ENCODE assay signal across 8 mouse cellular contexts in the genomic region with DNA sequence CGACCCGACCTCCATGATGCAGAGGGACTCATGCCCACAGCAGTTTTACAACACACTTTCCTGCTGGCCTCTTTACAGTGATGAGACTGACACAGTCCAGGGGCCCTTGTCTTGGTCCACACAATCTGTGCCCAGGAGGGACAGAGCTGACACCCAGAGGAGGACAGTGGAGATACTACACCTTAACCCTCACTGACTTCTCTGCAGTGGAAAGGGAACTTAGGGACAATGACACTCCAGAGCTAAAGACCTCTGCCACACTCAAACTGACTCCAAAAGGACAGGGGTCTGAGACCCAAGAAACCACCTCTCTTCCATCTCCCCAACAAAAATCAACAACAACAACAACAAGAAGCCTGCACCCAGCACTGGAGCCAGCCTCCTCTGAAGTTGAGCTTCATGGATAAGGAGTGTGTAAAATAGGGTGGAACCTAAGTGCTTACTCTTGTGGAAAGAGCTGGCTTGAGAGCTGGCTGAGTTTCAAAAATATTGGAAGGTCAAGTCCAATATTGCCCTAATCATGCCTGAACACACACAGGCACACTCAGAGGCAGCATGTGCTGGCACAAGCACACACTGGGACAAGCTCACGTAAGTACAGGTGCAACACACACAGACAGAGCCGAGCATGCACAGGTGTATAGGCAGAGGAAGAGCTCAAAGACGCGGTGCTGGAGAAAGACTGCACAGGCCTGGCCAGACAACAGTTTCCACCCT. TPM values are rescaled to one million over a fixed set of nuclear protein-coding genes. Genes with fewer than 3 reads are reported as not detected.
A peak's percentile ranks its signal among the peaks of the same experiment; 100 is the strongest.
DNase-seq lines count a peak whose midpoint lies in the region; ATAC-seq lines count a peak whose summit lies in the region.

No protein-coding gene starts in this region.

- H3K4me2 ChIP-seq in hindbrain, embryonic 11.5 days (replicated peaks; ENCODE audit: low read depth, low read length), result no peak overlapping the region
- no peak overlapping the region for H3K4me2 ChIP-seq in embryonic facial prominence, embryonic 14.5 days (ENCODE audit: low read depth, low read length)
- peak overlapping the region; percentile 22 for H3K4me2 ChIP-seq in intestine, embryonic 14.5 days (ENCODE audit: low read length)

- H3K4me3 ChIP-seq in hindbrain, embryonic 10.5 days, result peak overlapping the region; percentile 77
- no peak overlapping the region for H3K4me3 ChIP-seq in hindbrain, embryonic 11.5 days (ENCODE audit: low read depth, low read length)
- H3K4me3 ChIP-seq in embryonic facial prominence, embryonic 14.5 days (ENCODE audit: low read depth, low read length), result no peak overlapping the region
- no peak overlapping the region for H3K4me3 ChIP-seq in intestine, embryonic 14.5 days (ENCODE audit: low read depth, low read length)

- no peaks in the 10 kb centered on the region for H3K9me3 ChIP-seq in hindbrain, embryonic 10.5 days
- no peaks in the 10 kb centered on the region for H3K9me3 ChIP-seq in hindbrain, embryonic 11.5 days (ENCODE audit: control insufficient read depth, low read length)
- no peaks in the 10 kb centered on the region for H3K9me3 ChIP-seq in embryonic facial prominence, embryonic 14.5 days (ENCODE audit: control insufficient read depth, low read length)
- no peaks in the 10 kb centered on the region for H3K9me3 ChIP-seq in intestine, embryonic 14.5 days (ENCODE audit: control insufficient read depth, low read length)

- H3K4me1 ChIP-seq in hindbrain, embryonic 10.5 days (replicated peaks), result peaks cover 100% of the 10 kb centered on the region
- peaks cover 55% of the 10 kb centered on the region for H3K4me1 ChIP-seq in hindbrain, embryonic 11.5 days (replicated peaks; ENCODE audit: control insufficient read depth, insufficient read depth, low read length)
- peaks cover 58% of the 10 kb centered on the region for H3K4me1 ChIP-seq in embryonic facial prominence, embryonic 14.5 days (ENCODE audit: control insufficient read depth, insufficient read depth, low read length)
- H3K4me1 ChIP-seq in intestine, embryonic 14.5 days (replicated peaks; ENCODE audit: control insufficient read depth, insufficient read depth, low read length), result peaks cover 74% of the 10 kb centered on the region

- no peaks in the 10 kb centered on the region for H3K27me3 ChIP-seq in hindbrain, embryonic 10.5 days (ENCODE audit: insufficient read depth, poor library complexity, severe bottlenecking)
- no peaks in the 10 kb centered on the region for H3K27me3 ChIP-seq in hindbrain, embryonic 11.5 days (ENCODE audit: control insufficient read depth, insufficient read depth, low read length)
- H3K27me3 ChIP-seq in embryonic facial prominence, embryonic 14.5 days (replicated peaks; ENCODE audit: control insufficient read depth, insufficient read depth, low read length), result no peaks in the 10 kb centered on the region
- no peaks in the 10 kb centered on the region for H3K27me3 ChIP-seq in intestine, embryonic 14.5 days (replicated peaks; ENCODE audit: control insufficient read depth, insufficient read depth, low read length)

- H3K9ac ChIP-seq in hindbrain, embryonic 11.5 days (ENCODE audit: low read depth, low read length), result no peak overlapping the region
- 0 out of 2 replicates have a peak overlapping the region, but pooled peaks have one; percentile 21 for H3K9ac ChIP-seq in embryonic facial prominence, embryonic 14.5 days (ENCODE audit: low read depth, low read length)
- no peak overlapping the region; the same call in 1 of the 2 replicates for H3K9ac ChIP-seq in intestine, embryonic 14.5 days (ENCODE audit: low read length)

- ATAC-seq in hindbrain, embryonic 11.5 days (ENCODE audit: low FRiP score), result no peak
- no peak for ATAC-seq in embryonic facial prominence, embryonic 14.5 days (ENCODE audit: low read depth)
- ATAC-seq in intestine, embryonic 14.5 days (replicated peaks; ENCODE audit: low FRiP score, low TSS enrichment, low read depth), result no peak
- ATAC-seq in megakaryocyte-erythroid progenitor cell, adult 5-6 weeks (replicated peaks; ENCODE audit: low FRiP score, low TSS enrichment, poor library complexity, severe bottlenecking), result no peak

- DNase-seq in hindbrain, embryonic 10.5 days (ENCODE audit: low spot score), result no peak
- DNase-seq in hindbrain, embryonic 11.5 days (ENCODE audit: low spot score), result no peak
- no peak for DNase-seq in embryonic facial prominence, embryonic 14.5 days (ENCODE audit: low spot score)
- no peak for DNase-seq in intestine, embryonic 14.5 days (ENCODE audit: low spot score)
- DNase-seq in lung, postnatal 25 days (ENCODE audit: low spot score), result peak; percentile 59
- no peak for DNase-seq in thymus, postnatal 36 days
- DNase-seq in right cerebral cortex, postnatal 36 days (ENCODE audit: low spot score in 2 of 2), result no peak

- H3K27ac ChIP-seq in hindbrain, embryonic 10.5 days, result peak overlapping the region; percentile 93
- no peak overlapping the region for H3K27ac ChIP-seq in hindbrain, embryonic 11.5 days (ENCODE audit: low read depth, low read length)
- no peak overlapping the region; the same call in 1 of the 2 replicates for H3K27ac ChIP-seq in embryonic facial prominence, embryonic 14.5 days (replicated peaks; ENCODE audit: low read depth, low read length)
- H3K27ac ChIP-seq in intestine, embryonic 14.5 days (ENCODE audit: low read depth), result peak overlapping the region; percentile 86; the same call in 1 of the 2 replicates

- WGBS in hindbrain, embryonic 10.5 days, result 52% methylated on average over 6 of the region's 6 CpGs
- 59% methylated on average over 6 of the region's 6 CpGs for WGBS in hindbrain, embryonic 11.5 days
- WGBS in embryonic facial prominence, embryonic 14.5 days, result 48% methylated on average over 5 of the region's 6 CpGs
- 44% methylated on average over 6 of the region's 6 CpGs for WGBS in intestine, embryonic 14.5 days

- peaks cover 16% of the 10 kb centered on the region; the same call in 1 of the 2 replicates for H3K36me3 ChIP-seq in hindbrain, embryonic 10.5 days
- no peaks in the 10 kb centered on the region for H3K36me3 ChIP-seq in hindbrain, embryonic 11.5 days (ENCODE audit: control insufficient read depth, insufficient read depth, low read length)
- no peaks in the 10 kb centered on the region for H3K36me3 ChIP-seq in embryonic facial prominence, embryonic 14.5 days (ENCODE audit: control insufficient read depth, insufficient read depth, low read length)
- H3K36me3 ChIP-seq in intestine, embryonic 14.5 days (ENCODE audit: control insufficient read depth, insufficient read depth, low read length), result 0 out of 2 replicates have a peak, but pooled peaks cover 3% of the 10 kb centered on the region

RNA-seq across cellular contexts. Expression of a gene that starts 9.2 kb away (rescaled TPM):
- polyA plus RNA-seq in hindbrain, embryonic 10.5 days (2016; fragmentation: Nextera tagmentation; extraction: Ambion mirVana), result 61.6 and 63.9 TPM in 2 replicates
- 43.3 and 47.3 TPM in 2 replicates for polyA plus RNA-seq in hindbrain, embryonic 11.5 days (2014; fragmentation: Nextera tagmentation; extraction: Ambion mirVana)
- polyA plus RNA-seq in embryonic facial prominence, embryonic 14.5 days (2014; fragmentation: Nextera tagmentation; extraction: Ambion mirVana), result 34.9 and 35.3 TPM in 2 replicates
- polyA plus RNA-seq in intestine, embryonic 14.5 days (2014; fragmentation: Nextera tagmentation; extraction: Ambion mirVana), result 50.2 and 54.2 TPM in 2 replicates
- 0.17 TPM in 1 of 2 replicates, not detected in the other for total RNA-seq in megakaryocyte-erythroid progenitor cell, adult 5-6 weeks (2014; fragmentation: Nextera tagmentation)
- not detected in 2 replicates for total RNA-seq in megakaryocyte-erythroid progenitor cell, adult 5-6 weeks (2017)

RNA-seq across cellular contexts. Expression of a gene that starts 43.6 kb away (rescaled TPM):
- not detected in 2 replicates for polyA plus RNA-seq in hindbrain, embryonic 10.5 days (2016; fragmentation: Nextera tagmentation; extraction: Ambion mirVana)
- not detected in 2 replicates for polyA plus RNA-seq in hindbrain, embryonic 11.5 days (2014; fragmentation: Nextera tagmentation; extraction: Ambion mirVana)
- polyA plus RNA-seq in embryonic facial prominence, embryonic 14.5 days (2014; fragmentation: Nextera tagmentation; extraction: Ambion mirVana), result not detected in 2 replicates
- 387 TPM in 1 of 2 replicates, not detected in the other for polyA plus RNA-seq in intestine, embryonic 14.5 days (2014; fragmentation: Nextera tagmentation; extraction: Ambion mirVana)
- total RNA-seq in megakaryocyte-erythroid progenitor cell, adult 5-6 weeks (2014; fragmentation: Nextera tagmentation), result not detected in 2 replicates
- not detected in 2 replicates for total RNA-seq in megakaryocyte-erythroid progenitor cell, adult 5-6 weeks (2017)

Comparison
In these comparisons a context has a peak if more than half of its experiments do, and no peak if none do; other contexts are left out.
1. H3K27ac ChIP-seq: peak in hindbrain, embryonic 10.5 days (single experiment) and intestine, embryonic 14.5 days (single experiment); none in hindbrain, embryonic 11.5 days (single experiment) and embryonic facial prominence, embryonic 14.5 days (single experiment).